Mouse (Mus musculus) spleen, adult 18-20 months (tissue): ENCODE data around the gene Tcl1b1.
"Not testable (repeated sequence)": the region's sequence is repeated elsewhere in the genome, so short reads cannot be mapped to it uniquely, and the experiment has no call there.

Experiments used
- DNase-seq, 2 experiments: peaks; one replicate each; pipeline ENCODE4 v3.0.0; 2022; ENCODE audit warnings: mixed read lengths in 2 of 2

Tcl1b1 gene

GRCm38 (mm10) chr12:105199684-105200497, 40.4 kb downstream of the Tcl1b1 start:
- not testable (repeated sequence) for DNase-seq

- DNase-seq = not testable (repeated sequence)
These were observed 42.2 kb downstream of the Tcl1b1 start, which contains the start of gene Tcl1b4 for GRCm38 (mm10) chr12:105201657-105202056. Gene Tcl1b4, plus strand, starts transcription at chr12:105201957.

GRCm38 (mm10) chr12:105207071-105207470, 47.6 kb downstream of the Tcl1b1 start:
- no peak for DNase-seq

- DNase-seq = no peak
These were observed 49.0 kb downstream of the Tcl1b1 start for GRCm38 (mm10) chr12:105208441-105208840.

- DNase-seq = no peak
These were observed 49.7 kb downstream of the Tcl1b1 start for GRCm38 (mm10) chr12:105209231-105209630.
